Mouse (Mus musculus) bone marrow macrophage, adult 2 months (primary cell): ENCODE results near the gene Gsta4. TPM values are rescaled to one million over a fixed set of nuclear protein-coding genes. Genes with fewer than 3 reads are reported as not detected.
"Not testable (repeated sequence)": the region's sequence is repeated elsewhere in the genome, so short reads cannot be mapped to it uniquely, and the experiment has no call there.

ENCODE experiments used
- H3K27ac ChIP-seq: 2 replicates; pipeline ENCODE4 v1.5.1; 2012; ENCODE audit warnings: low read depth, low read length; ENCODE audit not compliant: insufficient read depth
- H3K4me1 ChIP-seq: 2 replicates; pipeline ENCODE4 v1.6.1; 2012; ENCODE audit warnings: low read length; ENCODE audit not compliant: control insufficient read depth, insufficient read depth
- H3K4me3 ChIP-seq: 2 replicates; pipeline ENCODE4 v1.5.1; 2012; ENCODE audit warnings: mild to moderate bottlenecking, low read length, moderate library complexity; ENCODE audit not compliant: insufficient read depth
- CTCF ChIP-seq: IDR thresholded peaks from 2 replicates; pipeline ENCODE4 v1.5.1; 2012; ENCODE audit warnings: low read depth, mild to moderate bottlenecking, low read length, moderate library complexity
- POLR2A ChIP-seq: IDR thresholded peaks from 2 replicates; pipeline ENCODE4 v1.6.1; 2012; ENCODE audit warnings: mild to moderate bottlenecking, low read depth, low read length, borderline replicate concordance
- polyA plus RNA-seq: library from polyadenylated mRNA; stranded (reverse); fragments of >200 nt; gene quantifications from 2 replicates; pipeline ENCODE4 v1.2.4, GENCODE M21; 2012; ENCODE audit not compliant: missing spikeins, insufficient read depth, insufficient read length

Gsta4 gene
- polyA plus RNA-seq, 1 experiment, result not detected

DNA sequence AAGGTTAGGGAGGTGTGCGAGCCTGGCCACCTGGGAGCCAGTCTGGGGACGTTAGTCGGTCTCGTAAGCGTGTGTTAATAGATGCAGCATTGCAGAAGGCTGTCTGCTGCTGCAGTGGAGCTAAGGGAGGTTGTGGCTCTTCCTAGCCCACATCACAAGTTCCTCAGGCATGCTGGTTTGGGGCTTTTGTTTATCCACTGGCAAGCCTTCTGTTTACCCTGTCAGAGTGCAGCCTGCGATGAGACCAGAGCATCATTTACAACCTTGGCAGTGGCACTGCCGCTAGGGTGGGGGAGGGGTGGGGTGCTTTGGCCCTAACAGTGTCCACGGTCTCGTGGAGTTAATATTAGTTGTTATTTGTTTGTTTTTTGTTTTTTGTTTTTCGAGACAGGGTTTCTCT lies 19.3 kb upstream of the Gsta4 start:
- H3K4me3 ChIP-seq, result no peak overlapping the region
- H3K27ac ChIP-seq, result no peak overlapping the region
- no peaks in the 10 kb centered on the region for H3K4me1 ChIP-seq
- TF ChIP-seq CTCF, result no peak
- TF ChIP-seq POLR2A, result no peak

DNA sequence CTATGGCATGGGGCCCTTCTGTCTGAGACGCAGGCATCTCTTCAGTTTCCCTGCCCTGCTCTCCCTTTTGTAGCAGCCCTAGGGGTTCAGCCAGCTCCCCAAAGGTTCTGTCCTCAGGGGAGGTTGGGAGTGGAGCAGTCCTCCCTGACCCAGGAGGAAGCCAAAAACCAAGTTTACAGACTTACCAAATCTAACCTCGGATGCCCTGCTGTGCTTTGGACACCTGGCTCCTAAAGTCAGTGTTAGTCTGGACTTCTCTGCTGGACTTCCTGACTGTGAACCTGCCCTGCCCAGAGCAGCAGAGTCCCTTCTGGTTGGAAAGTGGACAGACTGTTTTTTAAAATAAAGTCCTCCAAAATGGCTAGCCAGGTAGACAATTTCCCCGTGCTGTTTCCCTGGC lies 17.8 kb upstream of the Gsta4 start:
- Histone ChIP-seq H3K27ac (no peak overlapping the region), H3K4me1 (no peaks in the 10 kb centered on the region), H3K4me3 (no peak overlapping the region)
- no peak for TF ChIP-seq CTCF
- TF ChIP-seq POLR2A, result no peak

DNA sequence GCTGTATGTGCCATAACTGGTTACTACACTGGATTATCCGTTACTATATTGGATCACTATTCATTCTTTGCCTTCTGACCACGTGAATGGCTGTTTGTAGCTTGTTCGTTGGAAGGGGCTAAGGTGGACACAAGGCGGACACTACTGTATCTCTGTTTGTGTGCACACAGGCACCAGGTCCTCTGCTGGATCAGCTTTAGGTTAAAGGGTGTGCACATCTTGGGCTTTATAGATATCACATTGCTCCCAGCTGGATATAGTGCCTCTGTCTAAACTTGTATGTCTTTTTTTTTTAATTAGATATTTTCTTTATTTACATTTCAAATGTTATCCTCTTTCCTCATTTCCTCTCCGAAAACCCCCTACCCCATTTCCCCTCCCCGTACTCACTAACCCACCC lies 17.1 kb upstream of the Gsta4 start:
- Histone ChIP-seq H3K4me1 (no peaks in the 10 kb centered on the region), H3K27ac (no peak overlapping the region), H3K4me3 (no peak overlapping the region)
- TF ChIP-seq CTCF (no peak), POLR2A (no peak)

DNA sequence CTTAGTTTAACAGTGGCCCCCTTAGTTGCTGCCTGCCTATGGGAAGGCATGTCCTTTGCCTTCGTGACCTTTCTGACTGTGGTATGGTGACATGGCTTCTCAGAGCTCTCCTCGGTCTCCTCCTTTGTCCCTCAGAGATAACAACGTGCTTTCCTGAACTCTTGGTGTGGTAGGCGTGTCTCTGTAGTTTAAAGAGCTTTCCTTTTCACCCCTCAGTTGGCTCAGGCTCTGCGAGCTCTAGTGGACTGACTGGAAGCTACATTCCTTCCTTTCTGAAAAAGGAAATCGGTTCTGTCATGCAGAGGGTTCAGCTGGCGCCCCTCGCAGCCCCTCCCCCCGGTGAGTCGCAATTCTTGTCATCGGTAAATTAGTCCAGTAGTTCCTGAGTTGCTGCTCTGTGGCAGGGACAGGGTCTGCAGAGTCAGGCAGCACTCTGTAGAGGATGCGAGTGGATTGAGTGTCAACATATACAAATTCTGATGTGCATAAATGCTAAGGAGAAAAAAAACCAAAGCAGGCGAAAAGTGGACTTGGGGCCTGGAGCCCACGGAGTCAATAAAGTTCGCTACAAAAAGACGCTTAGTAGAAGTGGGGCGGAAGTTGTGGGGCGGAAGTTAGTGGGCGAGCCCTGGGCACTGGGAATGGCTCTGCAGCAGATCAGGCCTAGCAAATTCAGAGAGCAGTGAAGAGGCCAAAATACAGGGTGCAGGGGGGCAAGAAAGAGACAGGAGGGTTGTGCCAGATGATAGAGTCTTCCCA lies 15.7 kb upstream of the Gsta4 start:
- TF ChIP-seq CTCF (no peak), POLR2A (no peak)
- H3K27ac ChIP-seq, result no peak overlapping the region
- no peaks in the 10 kb centered on the region for H3K4me1 ChIP-seq
- no peak overlapping the region for H3K4me3 ChIP-seq

DNA sequence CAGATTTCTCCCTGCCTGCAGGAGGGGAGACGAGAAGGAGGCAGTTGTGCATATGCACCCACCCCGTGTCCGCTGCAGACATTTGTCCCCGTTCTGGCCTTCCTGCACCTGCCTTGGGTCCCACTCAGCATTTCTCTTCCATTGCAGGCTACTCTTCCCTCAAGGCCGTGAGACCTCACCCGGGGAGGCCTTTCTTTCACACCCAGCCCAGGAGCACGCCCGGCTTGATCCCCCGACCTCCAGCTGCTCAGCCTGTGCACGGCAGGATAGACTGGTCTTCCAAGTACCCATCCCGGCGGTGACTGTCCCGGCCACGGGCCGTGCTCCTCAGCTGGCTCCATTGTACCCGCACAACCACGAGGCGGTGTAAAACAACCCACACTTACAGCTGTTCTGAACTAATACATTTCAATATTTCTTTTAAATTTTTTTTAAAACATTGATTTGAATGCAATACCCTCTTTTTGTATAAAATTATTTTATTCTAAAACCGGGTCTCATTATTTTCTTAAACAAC lies 15.1 kb upstream of the Gsta4 start:
- no peak for TF ChIP-seq POLR2A
- TF ChIP-seq CTCF, result no peak
- H3K27ac ChIP-seq, result no peak overlapping the region
- H3K4me1 ChIP-seq, result no peaks in the 10 kb centered on the region
- H3K4me3 ChIP-seq, result no peak overlapping the region

DNA sequence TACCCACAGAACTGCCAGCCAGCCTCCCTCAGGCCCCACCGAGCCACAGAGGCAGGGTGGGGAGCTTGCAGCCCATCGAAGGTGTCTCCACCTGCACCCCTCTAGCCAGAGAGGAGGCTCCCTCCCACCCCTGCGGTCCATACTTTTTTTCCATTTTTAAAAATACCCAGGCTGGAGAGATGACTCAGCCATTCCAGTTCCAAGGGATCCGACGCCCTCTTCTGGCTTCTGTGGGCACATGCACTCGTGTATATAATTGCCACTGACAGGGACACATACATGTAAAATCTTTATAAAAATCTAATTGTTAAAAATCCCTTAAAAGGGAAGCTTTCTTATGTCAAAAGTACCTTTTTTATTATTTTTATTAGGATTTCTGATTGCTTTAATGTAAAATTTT lies 13.7 kb upstream of the Gsta4 start:
- Histone ChIP-seq H3K27ac (no peak overlapping the region), H3K4me3 (no peak overlapping the region), H3K4me1 (no peaks in the 10 kb centered on the region)
- no peak for TF ChIP-seq POLR2A
- TF ChIP-seq CTCF, result peak; percentile 14; the same call in 1 of the 2 replicates

DNA sequence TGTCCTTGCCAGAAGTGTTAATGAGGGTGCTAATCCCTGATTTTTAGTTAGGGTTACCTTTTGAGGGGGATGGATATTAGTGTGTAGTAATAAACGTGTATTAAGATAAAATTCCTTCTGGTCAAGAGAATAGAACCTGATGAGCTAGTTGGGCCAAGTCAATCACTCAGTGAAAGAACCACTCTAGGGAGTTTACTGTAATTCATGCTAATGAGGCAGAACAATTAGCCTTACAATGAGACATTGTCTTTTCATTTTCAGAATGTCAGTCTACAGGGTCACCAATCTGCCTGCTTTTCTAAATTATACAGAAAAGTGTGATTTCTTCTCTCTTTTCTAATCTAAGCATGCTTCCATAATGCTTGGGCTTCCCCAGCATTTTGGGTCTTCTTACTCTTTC lies 8.6 kb upstream of the Gsta4 start:
- H3K4me3 ChIP-seq, result no peak overlapping the region
- TF ChIP-seq POLR2A (no peak), CTCF (no peak)
- no peak overlapping the region for H3K27ac ChIP-seq
- peaks cover 9% of the 10 kb centered on the region for H3K4me1 ChIP-seq

DNA sequence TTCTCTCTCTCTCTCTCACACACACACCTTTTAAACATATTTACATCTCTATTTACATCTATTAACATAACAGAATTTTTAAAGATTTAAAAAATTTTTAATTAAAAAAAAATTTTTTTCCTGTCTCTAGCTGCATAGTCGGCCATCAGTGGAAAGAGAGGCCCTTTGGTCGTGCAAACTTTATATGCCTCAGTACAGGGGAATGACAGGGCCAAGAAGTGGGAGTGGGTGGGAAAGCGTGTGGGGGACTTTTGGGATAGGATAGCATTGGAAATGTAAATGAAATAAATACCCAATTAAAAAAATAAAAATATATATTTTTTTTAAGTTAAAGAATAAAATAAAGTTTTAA lies 7.7 kb upstream of the Gsta4 start:
- H3K27ac ChIP-seq, H3K4me3 ChIP-seq, H3K4me1 ChIP-seq: not testable (repeated sequence)

- peaks cover 9% of the 10 kb centered on the region for H3K4me1 ChIP-seq
- peak overlapping the region; percentile 76 for H3K4me3 ChIP-seq
- H3K27ac ChIP-seq, result peak overlapping the region; percentile 82
- TF ChIP-seq CTCF, result no peak
- TF ChIP-seq POLR2A, result peak; percentile 67; the same call in 1 of the 2 replicates
These were observed 7.0 kb upstream of the Gsta4 start for GRCm38 (mm10) chr9:78175277-78176200.

DNA sequence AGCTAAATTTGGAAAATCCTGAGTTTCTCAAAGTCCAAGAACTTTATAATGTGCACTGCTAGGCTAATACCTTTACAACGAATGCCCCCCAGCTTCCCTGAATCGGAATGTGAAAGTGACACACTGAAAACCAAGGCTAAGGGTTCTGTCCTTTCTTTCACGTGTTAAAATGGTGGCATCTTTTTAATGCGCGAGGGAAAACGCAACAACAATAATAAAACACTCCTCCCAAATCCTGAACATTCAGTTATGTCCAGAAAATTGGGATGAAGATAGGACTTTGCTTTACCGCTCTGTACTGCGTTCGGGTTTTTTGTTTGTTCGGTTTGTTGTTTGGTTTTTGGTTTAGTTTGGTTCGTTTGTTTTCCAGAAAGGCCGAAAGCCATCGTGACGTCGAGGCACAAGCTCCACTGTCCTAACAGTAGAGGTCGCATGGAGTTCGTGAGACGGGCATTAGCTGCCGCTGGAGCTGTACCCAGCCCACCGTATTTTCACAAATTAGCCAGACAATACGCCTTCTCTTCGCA lies 6.3 kb upstream of the Gsta4 start:
- TF ChIP-seq CTCF (peak; percentile 43; the same call in 1 of the 2 replicates), POLR2A (no peak)
- Histone ChIP-seq H3K4me1 (peaks cover 9% of the 10 kb centered on the region), H3K27ac (peak overlapping the region; percentile 82), H3K4me3 (peak overlapping the region; percentile 76)
